Mouse (Mus musculus) skeletal muscle tissue, adult 2 months (tissue): ENCODE measurements around the gene Dmd.

Source experiments
- DNase-seq: peaks from one replicate; pipeline ENCODE4 v3.0.0-alpha.2; 2012; ENCODE audit warnings: low read depth, low spot score

The Dmd gene

GRCm38 (mm10) chrX:85048141-85049110, 2099.8 kb downstream of the Dmd start:
- peak; percentile 13 for DNase-seq

GRCm38 (mm10) chrX:85049593-85049992, 2100.9 kb downstream of the Dmd start:
- no peak for DNase-seq

- DNase-seq = no peak
Observed at GRCm38 (mm10) chrX:85073602-85074001, 2124.9 kb downstream of the Dmd start.

GRCm38 (mm10) chrX:85076845-85077244, 2128.2 kb downstream of the Dmd start:
- peak; percentile 14 for DNase-seq

- no peak for DNase-seq
Observed at GRCm38 (mm10) chrX:85077605-85078004, 2128.9 kb downstream of the Dmd start.

GRCm38 (mm10) chrX:85079174-85079573, 2130.5 kb downstream of the Dmd start:
- no peak for DNase-seq

- peak; percentile 41 for DNase-seq
Observed at GRCm38 (mm10) chrX:85084237-85085153, 2135.8 kb downstream of the Dmd start.

GRCm38 (mm10) chrX:85089506-85089905, 2140.8 kb downstream of the Dmd start:
- DNase-seq = no peak

- DNase-seq = no peak
Observed at GRCm38 (mm10) chrX:85093354-85093753, 2144.7 kb downstream of the Dmd start.

GRCm38 (mm10) chrX:85098691-85099090, 2150.0 kb downstream of the Dmd start:
- DNase-seq = no peak

- no peak for DNase-seq
Observed at GRCm38 (mm10) chrX:85112418-85112817, 2163.7 kb downstream of the Dmd start.

- no peak for DNase-seq
Observed at GRCm38 (mm10) chrX:85132706-85133105, 2184.0 kb downstream of the Dmd start.

GRCm38 (mm10) chrX:85137293-85137692, 2188.6 kb downstream of the Dmd start:
- no peak for DNase-seq

GRCm38 (mm10) chrX:85171264-85171663, 2222.6 kb downstream of the Dmd start:
- DNase-seq = no peak

GRCm38 (mm10) chrX:85187565-85187964, 2238.9 kb downstream of the Dmd start:
- peak; percentile 3 for DNase-seq

- DNase-seq = no peak
Observed at GRCm38 (mm10) chrX:85193856-85194255, 2245.2 kb downstream of the Dmd start.

- DNase-seq = no peak
Observed at GRCm38 (mm10) chrX:85197688-85198087, 2249.0 kb downstream of the Dmd start.

- no peak for DNase-seq
Observed at GRCm38 (mm10) chrX:85199398-85199797, 2250.7 kb downstream of the Dmd start.

GRCm38 (mm10) chrX:85207001-85207400, 2258.3 kb downstream of the Dmd start:
- DNase-seq = no peak

- no peak for DNase-seq
Observed at GRCm38 (mm10) chrX:85226883-85227282, 2278.2 kb downstream of the Dmd start.

GRCm38 (mm10) chrX:85249379-85249778, 2300.7 kb downstream of the Dmd start, which contains the start of gene Fthl17a:
Fthl17a (plus strand) TSS chrX:85249679.
- DNase-seq = no peak
